Mouse (Mus musculus): ENCODE measurements at regions not wholly inside any gene's neighbourhood (a gene's known extent, or its start where the extent isn't known, plus 50 kb on each side); places are given as distances from the start of the nearest gene placed in this dataset.

GRCm38 (mm10) chr14:76917139-76917929 is 119.2 kb upstream of the Ccdc122 start:
- no peak for DNase-seq (ENCODE audit: low spot score)

- no peak for DNase-seq (ENCODE audit: low spot score)
Observed at GRCm38 (mm10) chr14:76913850-76914249, 122.7 kb upstream of the Ccdc122 start.

GRCm38 (mm10) chr14:76912301-76913001 is 124.1 kb upstream of the Ccdc122 start:
- DNase-seq (ENCODE audit: low spot score): no peak

- no peak for DNase-seq (ENCODE audit: low spot score)
Observed at GRCm38 (mm10) chr14:76911271-76911670, 125.3 kb upstream of the Ccdc122 start.

- no peak for DNase-seq (ENCODE audit: low spot score)
Observed at GRCm38 (mm10) chr14:76910186-76910585, 126.4 kb upstream of the Ccdc122 start.

GRCm38 (mm10) chr14:76907941-76908340 is 128.6 kb upstream of the Ccdc122 start:
- DNase-seq (ENCODE audit: low spot score): no peak

- DNase-seq (ENCODE audit: low spot score): no peak
Observed at GRCm38 (mm10) chr14:76902962-76903757, 133.4 kb upstream of the Ccdc122 start.

- no peak for DNase-seq (ENCODE audit: low spot score)
Observed at GRCm38 (mm10) chr14:76901490-76901889, 135.1 kb upstream of the Ccdc122 start.

GRCm38 (mm10) chr14:76899331-76899730 is 137.2 kb upstream of the Ccdc122 start:
- no peak for DNase-seq (ENCODE audit: low spot score)

- no peak for DNase-seq (ENCODE audit: low spot score)
Observed at GRCm38 (mm10) chr14:76887708-76888107, 148.9 kb upstream of the Ccdc122 start.

GRCm38 (mm10) chr14:76887201-76887600 is 149.4 kb upstream of the Ccdc122 start:
- no peak for DNase-seq (ENCODE audit: low spot score)

- DNase-seq (ENCODE audit: low spot score): no peak
Observed at GRCm38 (mm10) chr14:76883231-76883651, 153.3 kb upstream of the Ccdc122 start.

GRCm38 (mm10) chr14:76882711-76883171 is 153.8 kb upstream of the Ccdc122 start:
- DNase-seq (ENCODE audit: low spot score): peak; percentile 59

GRCm38 (mm10) chr14:76880851-76881250 is 155.7 kb upstream of the Ccdc122 start:
- no peak for DNase-seq (ENCODE audit: low spot score)

GRCm38 (mm10) chr14:76877306-76877705 is 159.3 kb upstream of the Ccdc122 start:
- DNase-seq (ENCODE audit: low spot score): no peak

GRCm38 (mm10) chr14:76876015-76876414 is 160.6 kb upstream of the Ccdc122 start:
- peak; percentile 71 for DNase-seq (ENCODE audit: low spot score)

- no peak for DNase-seq (ENCODE audit: low spot score)
Observed at GRCm38 (mm10) chr14:76875266-76875900, 161.2 kb upstream of the Ccdc122 start.

GRCm38 (mm10) chr14:76874542-76875265 is 161.9 kb upstream of the Ccdc122 start:
- DNase-seq (ENCODE audit: low spot score): no peak

- DNase-seq (ENCODE audit: low spot score): no peak
Observed at GRCm38 (mm10) chr14:76873684-76874083, 162.9 kb upstream of the Ccdc122 start.

GRCm38 (mm10) chr14:76872976-76873375 is 163.6 kb upstream of the Ccdc122 start:
- no peak for DNase-seq (ENCODE audit: low spot score)

- DNase-seq (ENCODE audit: low spot score): no peak
Observed at GRCm38 (mm10) chr14:76872510-76872909, 164.1 kb upstream of the Ccdc122 start.

Data from testis, postnatal 10 days (tissue).